Mouse (Mus musculus) cerebellum, postnatal 4 days (tissue): Measurements from ENCODE around the gene Akirin1.
A peak's percentile ranks its signal among the peaks of the same experiment; 100 is the strongest.

Source experiments
- DNase-seq, 2 experiments: peaks; one replicate each; pipeline ENCODE4 v3.0.0; 2022; ENCODE audit warnings: low spot score in 2 of 2, mixed read lengths in 1 of 2

Gene Akirin1

DNA sequence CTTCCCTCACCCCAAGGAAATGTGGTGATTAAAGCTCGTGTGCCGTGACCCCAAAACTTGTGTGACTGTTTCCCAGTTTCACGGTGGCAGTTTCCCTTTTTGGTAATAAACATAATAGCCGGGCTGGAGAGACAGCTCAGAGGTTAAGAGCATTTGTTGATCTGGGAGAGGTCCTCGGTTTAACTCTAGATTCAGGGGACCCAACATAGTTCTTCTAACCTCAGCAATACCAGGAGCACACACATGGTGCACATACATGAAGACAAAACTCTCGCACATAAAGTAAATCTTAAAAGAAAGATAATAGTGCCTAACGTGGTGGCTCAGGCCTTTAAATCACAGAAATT lies 31.7 kb downstream of the Akirin1 start:
- DNase-seq: no peak

DNA sequence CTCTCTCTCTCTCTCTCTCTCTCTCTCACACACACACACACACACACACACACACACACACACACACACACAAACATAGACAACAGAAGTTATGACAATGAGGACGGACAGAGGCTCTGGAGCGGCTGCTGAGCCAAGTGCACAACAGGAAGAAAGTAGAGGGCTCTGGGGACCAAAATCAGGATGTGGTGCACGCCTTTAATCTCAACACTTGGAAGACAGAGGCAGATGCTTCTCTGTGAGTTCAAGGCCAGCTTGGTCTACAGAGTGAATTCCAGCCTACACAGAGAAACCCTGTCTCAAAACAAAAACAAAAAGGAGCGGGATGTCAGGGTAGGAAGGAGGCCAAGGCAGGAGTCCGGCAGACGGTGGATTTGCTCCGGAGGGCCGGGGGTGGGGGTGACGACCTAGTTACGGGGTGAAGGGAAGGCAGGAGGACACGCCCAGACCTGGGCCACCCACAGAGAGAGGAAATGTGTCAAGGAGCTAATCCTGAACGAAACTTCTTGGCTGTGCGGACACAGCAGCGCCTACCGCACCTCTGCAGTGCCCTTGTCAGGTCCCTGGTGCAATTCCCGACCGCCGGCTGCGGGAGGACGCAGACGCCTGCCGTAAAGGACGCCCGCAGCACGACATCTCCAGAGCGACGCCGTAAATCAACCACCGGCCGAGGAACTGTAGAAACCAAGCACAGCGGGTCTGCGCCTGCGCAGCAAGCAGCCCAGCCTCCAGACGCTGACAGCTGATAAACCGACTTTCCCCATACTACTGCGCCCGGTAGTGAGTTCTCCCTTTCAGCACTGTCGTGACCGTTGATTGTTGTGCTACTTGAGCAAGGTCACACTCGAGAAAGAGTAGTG lies 32.3 kb downstream of the Akirin1 start, which contains the start of gene Ndufs5:
Gene Ndufs5, minus strand, starts transcription at position 629 of the 860 bp plus-strand sequence.
- DNase-seq: peak; percentile 94 to 96

DNA sequence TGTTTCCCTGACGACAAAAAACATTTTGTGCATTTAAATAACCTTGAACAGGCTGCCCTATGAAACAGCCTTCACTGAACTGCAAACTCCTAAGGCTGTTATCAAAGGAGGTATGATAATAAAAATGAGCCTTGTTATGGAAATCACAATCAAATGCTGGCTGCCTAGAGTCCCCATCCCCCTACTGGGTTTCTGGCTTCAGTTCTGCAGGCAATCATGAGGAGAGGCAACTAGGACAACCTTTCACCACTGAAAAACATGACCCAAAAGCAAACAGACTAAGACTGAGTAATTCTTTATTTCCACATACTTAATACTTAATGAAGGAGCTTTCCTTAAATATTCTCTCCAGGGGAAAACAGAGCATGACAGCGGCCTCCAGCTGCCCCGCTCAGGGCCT lies 37.7 kb downstream of the Akirin1 start:
- no peak for DNase-seq

DNA sequence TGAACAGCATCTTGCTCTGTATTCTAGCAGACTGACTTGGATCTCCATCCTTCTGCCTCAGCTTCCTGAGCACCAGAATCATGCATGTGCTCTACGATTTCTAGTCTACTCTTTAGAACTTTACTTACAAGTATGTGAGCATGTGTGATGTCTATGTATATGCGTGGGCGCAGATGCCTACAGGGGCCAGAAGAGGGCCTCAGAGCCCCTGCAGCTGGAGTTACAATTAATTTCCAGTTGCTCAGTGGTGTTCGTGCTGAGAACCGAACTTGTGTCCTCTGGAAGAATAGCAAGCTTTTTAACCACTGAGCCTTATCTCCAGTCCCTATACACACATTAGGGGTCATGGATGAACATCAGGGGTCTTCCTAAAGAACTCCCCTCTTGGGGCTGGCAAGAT lies 42.8 kb downstream of the Akirin1 start:
- no peak for DNase-seq

DNA sequence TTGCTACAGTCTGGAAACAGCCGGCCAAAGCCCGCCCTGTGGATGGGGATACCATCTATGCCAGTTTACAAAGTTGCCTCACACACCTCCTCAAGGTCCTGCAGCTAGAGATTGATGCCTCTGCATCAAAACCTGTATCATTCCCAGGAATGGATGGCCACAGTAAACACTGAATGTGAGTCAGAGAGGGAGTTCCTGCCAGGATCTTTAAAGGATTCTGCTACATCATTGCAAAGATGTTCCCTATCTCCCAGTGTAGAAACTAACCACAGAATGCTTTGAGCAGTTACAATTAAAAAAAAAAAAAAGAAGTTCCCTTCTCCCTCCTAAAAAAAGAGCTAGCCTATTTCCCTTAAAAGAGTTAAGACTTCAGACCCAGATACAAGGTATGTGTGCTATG lies 44.8 kb downstream of the Akirin1 start:
- DNase-seq: no peak

DNA sequence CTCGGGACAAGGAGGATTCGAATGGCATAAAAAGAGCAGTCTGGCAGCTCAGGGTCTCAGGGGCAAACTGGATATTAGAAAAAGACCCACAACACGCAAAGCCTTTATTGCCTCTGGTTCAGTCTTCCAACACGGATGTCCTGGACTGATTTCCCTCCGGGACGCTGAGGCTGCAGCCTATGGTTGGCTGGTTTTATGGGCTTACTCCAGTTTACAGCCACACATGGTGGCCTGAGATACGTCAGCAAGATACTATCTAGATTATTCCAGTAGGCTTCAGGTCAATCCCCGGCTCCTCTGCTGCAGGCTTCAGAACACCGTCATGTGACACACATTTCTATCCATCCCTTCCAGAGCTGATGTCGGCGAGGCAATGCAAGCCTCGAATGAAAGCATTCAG lies 56.8 kb downstream of the Akirin1 start:
- DNase-seq: peak in 1 of 2 experiments; percentile 15

DNA sequence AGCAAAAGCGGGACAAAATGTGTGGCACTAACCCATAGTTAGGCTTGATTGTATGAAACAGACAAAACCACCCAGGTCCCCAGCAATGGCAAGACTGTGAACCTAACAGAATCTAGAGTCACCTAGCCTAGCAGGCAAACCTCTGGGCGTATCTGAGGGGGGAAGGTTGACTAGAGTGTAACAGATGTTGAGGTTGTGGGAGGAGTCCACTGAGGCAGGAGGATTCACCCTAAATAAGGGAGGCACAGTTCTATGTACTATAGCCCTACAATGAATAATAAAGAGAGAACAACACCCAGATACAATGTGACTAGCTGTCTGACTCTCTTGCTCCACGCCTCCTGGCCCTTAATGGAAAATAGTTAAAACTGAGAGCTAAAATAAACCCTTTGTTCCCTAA lies 58.1 kb downstream of the Akirin1 start:
- no peak for DNase-seq

DNA sequence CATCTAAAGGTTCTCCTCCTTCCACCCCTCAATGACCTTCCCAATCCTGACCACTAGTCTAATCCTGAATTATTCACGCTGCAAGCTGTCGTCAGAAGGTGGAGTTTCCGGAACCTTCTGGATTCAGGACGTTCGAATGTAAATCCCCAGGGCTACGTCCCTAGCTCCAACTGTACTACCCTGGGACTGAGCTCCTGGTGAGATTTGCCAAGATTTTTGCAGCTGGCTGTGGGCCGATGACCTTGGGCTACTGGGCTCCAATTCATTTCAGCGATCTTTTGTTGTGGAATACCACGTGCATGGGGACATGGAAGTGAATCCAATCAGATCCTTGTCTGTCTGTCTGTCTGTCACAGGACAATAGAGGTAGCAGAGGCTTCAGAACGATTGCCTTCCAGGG lies 59.8 kb downstream of the Akirin1 start:
- no peak for DNase-seq

DNA sequence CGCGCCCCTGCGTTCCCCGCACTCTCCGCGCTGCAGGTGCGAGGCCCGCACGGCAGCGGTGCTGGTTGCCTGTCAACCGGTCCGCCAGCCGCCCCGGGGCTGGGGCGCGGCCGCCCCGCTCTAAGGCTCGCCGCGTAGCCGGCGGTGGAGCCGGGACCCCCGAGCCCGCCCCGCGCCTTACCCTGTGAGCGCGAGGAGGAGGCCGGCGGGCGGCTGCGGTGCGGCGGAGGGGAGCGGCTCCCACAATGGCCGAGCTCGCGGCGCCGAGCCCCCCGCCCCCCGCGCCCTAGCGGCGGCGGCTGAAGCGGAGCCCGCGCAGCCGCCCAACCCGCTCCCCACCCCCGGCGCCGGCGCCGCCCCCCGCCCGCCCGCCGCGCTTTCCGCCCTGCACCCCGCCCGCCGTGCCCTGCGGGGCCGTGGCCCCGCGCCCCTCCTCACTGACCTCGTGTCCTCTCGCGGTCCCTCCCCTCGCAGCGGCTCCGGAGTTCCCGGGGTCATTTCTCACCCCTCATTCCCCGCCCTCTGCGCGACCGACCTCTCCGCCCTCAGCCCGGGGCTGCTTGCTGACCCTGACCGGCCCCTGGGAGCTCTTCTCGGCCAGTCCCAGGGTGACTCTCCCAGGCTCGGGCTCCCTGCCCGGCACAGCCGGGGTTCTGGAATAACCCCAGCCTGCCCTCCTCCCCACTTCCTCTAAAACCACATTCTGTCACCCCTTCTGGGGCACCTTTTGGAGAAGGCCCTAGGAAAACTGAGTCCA lies 62.9 kb downstream of the Akirin1 start:
- peak; percentile 23 to 57 for DNase-seq

DNA sequence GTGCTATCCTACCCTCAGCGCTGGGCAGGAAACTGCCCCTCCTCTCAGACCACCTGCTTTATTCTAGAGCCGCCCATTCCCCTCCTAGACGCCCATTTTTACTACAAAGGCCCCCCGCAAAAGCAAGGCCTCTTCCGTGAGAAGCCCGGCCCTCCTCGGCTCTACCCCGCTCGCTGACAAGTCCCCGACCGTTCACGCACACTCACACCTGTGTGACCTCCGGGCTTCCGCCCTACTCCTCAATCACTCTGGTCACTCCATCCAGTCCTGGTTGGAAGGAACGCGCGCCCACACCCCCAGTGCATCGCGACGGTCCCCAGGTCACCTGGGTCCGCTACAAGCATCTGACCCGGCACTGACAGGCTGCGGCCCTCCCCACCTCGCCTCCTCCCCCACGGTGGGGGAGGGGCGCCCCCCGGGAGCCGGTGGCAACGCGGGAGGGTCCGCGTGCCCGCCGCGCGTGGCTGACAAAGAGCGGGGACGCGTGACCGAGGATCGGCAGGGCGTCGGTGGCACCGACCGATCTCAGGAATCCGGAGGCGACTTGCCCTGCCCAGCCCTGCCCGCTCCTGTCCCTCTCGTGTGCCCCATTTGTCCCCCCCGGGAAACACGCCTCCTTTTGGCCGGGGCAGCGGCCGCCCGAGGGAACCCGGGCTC lies 63.6 kb downstream of the Akirin1 start:
- DNase-seq: peak in 1 of 2 experiments; percentile 22

DNA sequence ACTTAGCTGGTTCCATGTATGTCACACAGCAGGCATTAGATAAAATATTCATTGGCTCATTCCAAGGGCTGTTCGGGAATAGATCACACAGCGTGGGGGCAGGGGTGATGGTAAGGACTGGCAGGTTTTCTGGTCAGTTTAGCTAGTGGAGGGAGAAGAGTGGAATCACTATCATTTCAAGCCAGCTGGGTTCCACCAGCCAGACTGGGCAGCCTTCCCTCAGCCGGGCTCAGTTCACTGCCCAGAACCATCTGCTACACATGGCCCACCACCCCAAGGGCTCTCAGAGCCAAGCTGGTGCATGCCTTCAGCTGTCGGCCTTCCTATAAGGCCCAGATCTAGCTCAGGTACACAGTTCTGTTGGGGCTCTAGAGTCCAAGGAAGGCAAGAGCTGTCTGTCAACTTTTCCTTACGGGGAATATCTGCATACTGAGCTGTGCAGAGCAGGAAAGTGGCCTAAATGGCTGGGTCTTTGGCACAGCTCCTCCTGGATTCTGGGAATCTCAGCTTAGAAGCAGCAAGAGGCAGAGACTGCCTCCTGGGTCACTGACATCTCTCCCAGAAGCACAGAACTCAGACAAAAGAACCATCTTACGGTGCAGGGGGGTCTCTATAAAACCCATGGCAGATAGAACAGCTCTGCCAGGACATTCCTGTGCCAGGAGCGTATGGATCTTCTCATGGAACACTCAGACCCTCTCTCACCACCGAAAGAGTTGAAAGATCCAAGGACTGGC lies 64.5 kb downstream of the Akirin1 start:
- DNase-seq: peak; percentile 26 to 64

DNA sequence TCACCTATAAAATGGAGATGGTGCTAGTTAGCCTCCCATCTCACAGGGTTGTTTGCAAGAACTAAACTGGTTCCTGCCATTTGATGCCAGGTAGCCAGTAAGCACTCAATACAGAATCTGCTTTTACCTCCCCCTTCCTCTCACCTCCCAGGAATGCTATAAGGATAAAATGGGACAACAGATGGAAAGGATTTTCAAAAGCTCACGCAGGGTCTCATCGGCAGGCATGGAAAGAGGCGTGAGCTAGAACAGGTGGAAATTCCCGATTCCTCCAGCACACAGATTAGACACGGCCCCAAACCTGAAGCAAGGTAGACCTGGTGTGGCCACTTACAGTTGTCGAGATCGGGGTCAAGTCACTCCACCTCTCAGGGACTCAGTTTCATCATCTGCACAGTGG lies 65.1 kb downstream of the Akirin1 start:
- no peak for DNase-seq
